Mouse (Mus musculus) liver, adult 2 months (tissue): ENCODE measurements around the gene Npy5r. TPM values are rescaled to one million over a fixed set of nuclear protein-coding genes. Genes with fewer than 3 reads are reported as not detected.

ENCODE experiments used
- DNase-seq: peaks from one replicate; pipeline ENCODE4 v3.0.0-alpha.2; 2011; ENCODE audit warnings: low read depth, low spot score; ENCODE audit errors: extremely low read depth
- H3K27ac ChIP-seq: fragments of 200-500 bp; replicated peaks from 2 replicates; pipeline ENCODE4 v1.5.1; 2012; ENCODE audit warnings: low read depth, mild to moderate bottlenecking, control low read depth, inconsistent platforms, low read length; ENCODE audit not compliant: insufficient read depth
- H3K27me3 ChIP-seq: fragments of 200-500 bp; 2 replicates; pipeline ENCODE4 v1.6.1; 2012; ENCODE audit warnings: mild to moderate bottlenecking, moderate library complexity, low read length, inconsistent platforms; ENCODE audit not compliant: control insufficient read depth, insufficient read depth
- H3K36me3 ChIP-seq: fragments of 200-500 bp; 2 replicates; pipeline ENCODE4 v1.6.1; 2012; ENCODE audit warnings: low read length, inconsistent platforms; ENCODE audit not compliant: control insufficient read depth, insufficient read depth
- H3K4me1 ChIP-seq: fragments of 200-500 bp; 2 replicates; pipeline ENCODE4 v1.6.1; 2011; ENCODE audit warnings: low read length; ENCODE audit not compliant: control insufficient read depth, insufficient read depth
- H3K4me3 ChIP-seq: fragments of 200-500 bp; 2 replicates; pipeline ENCODE4 v1.5.1; 2011; ENCODE audit warnings: low read depth, mild to moderate bottlenecking, control low read depth, low read length, moderate library complexity; ENCODE audit not compliant: insufficient read depth
- H3K79me2 ChIP-seq: fragments of 200-500 bp; 2 replicates; pipeline ENCODE4 v1.6.1; 2012; ENCODE audit warnings: inconsistent platforms, mild to moderate bottlenecking, low read length, moderate library complexity; ENCODE audit not compliant: control insufficient read depth, insufficient read depth
- H3K9ac ChIP-seq: fragments of 200-500 bp; 2 replicates; pipeline ENCODE4 v1.6.1; 2012; ENCODE audit warnings: low read depth, mild to moderate bottlenecking, control low read depth, inconsistent platforms, low read length
- CTCF ChIP-seq: fragments of 200-500 bp; IDR thresholded peaks from 2 replicates; pipeline ENCODE4 v1.5.1; 2011; ENCODE audit warnings: low read depth, low read length, control low read depth
- POLR2A ChIP-seq: fragments of 200-500 bp; IDR thresholded peaks from 2 replicates; pipeline ENCODE4 v1.6.1; 2011; ENCODE audit warnings: low read length, control low read depth; ENCODE audit not compliant: insufficient read depth; ENCODE audit errors: extremely low read depth
- WGBS: fragments of 180-500 bp; shearing (Covaris S2); methylation state at CpG from one replicate; pipeline ENCODE4 v1.1.7; 2018; 5-methylcytosine and 5-hydroxymethylcytosine counted together
- polyA plus RNA-seq: library from polyadenylated mRNA; depleted of rRNA; stranded (reverse); fragments of >200 nt; gene quantifications from 2 replicates; pipeline ENCODE4 v1.2.3, GENCODE M21; 2012
- total RNA-seq: library from RNA; depleted of rRNA; stranded (reverse); fragments of >200 nt; gene quantifications from 2 replicates; pipeline ENCODE4 v1.2.3, GENCODE M21; 2014

The Npy5r gene
- total and polyA plus RNA-seq, 2 experiments, result not detected

DNA sequence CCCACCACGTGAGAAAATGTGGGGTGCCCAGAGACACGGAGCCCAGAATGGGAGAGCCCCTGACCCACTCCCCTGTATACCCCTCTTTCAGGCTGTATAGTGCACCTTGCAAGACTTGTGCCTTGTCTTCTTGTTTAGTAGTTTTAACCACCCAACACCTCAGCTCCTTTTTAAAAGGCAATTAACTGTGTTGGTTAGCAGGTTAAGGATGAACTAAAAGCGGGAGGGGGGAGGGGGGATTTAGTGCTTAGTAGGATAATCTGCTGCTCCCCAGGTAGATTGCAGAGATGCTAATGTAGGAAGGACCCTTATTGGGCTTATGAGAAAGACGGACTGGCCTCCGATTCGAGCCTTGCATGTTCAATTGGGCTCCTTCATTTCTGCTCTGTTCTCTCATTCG is 10.1 kb upstream of the Npy5r start:
- no peak for DNase-seq
- Histone ChIP-seq H3K4me3 (no peak overlapping the region), H3K36me3 (no peaks in the 10 kb centered on the region), H3K79me2 (no peaks in the 10 kb centered on the region), H3K9ac (no peak overlapping the region), H3K27ac (no peak overlapping the region), H3K27me3 (peaks cover 6% of the 10 kb centered on the region; the same call in 1 of the 2 replicates), H3K4me1 (peaks cover 2% of the 10 kb centered on the region; the same call in 1 of the 2 replicates)
- 15% methylated on average over 7 of the region's 7 CpGs for WGBS
- TF ChIP-seq CTCF, result no peak
- no peak for TF ChIP-seq POLR2A

GRCm38 (mm10) chr8:66696970-66697843 is 9.3 kb upstream of the Npy5r start, which contains the start of gene Npy1r:
Gene Npy1r, plus strand, starts transcription at chr8:66697192.
- no peak within 1 kb of the TSS for H3K9ac ChIP-seq
- H3K27ac ChIP-seq, result no peak within 1 kb of the TSS
- peaks cover 6% of the 10 kb centered on the region; the same call in 1 of the 2 replicates for H3K27me3 ChIP-seq
- peaks cover 2% of the 10 kb centered on the region; the same call in 1 of the 2 replicates for H3K4me1 ChIP-seq
- no peaks in the 10 kb centered on the region for H3K79me2 ChIP-seq
- TF ChIP-seq CTCF (no peak), POLR2A (no peak)
- no peak within 1 kb of the TSS for H3K4me3 ChIP-seq
- no peaks in the 10 kb centered on the region for H3K36me3 ChIP-seq
- WGBS, result 5% methylated on average over 30 of the region's 30 CpGs
- DNase-seq, result peak; percentile 22

DNA sequence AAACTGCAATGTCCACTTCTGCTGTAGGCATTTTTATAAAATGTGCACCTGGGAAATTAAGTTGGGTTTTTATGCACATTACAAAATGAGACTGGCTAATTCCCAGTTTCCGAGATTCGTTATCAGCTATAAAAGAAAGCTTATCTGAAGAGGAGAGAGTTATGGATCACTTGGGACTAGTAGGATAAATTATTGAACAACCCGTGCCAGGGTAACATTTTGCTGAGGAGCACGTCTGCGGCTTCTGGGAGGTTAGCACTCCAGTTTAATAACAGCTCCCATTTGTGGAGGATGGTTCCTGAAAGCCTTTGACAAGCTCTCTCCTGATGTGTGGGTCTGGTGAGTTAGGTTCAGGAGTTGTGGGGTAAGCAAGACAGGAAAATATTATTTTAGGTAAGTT is 2.5 kb upstream of the Npy5r start:
- Histone ChIP-seq H3K27ac (no peak overlapping the region), H3K4me3 (no peak overlapping the region), H3K27me3 (peaks cover 5% of the 10 kb centered on the region; the same call in 1 of the 2 replicates), H3K4me1 (peaks cover 2% of the 10 kb centered on the region; the same call in 1 of the 2 replicates), H3K79me2 (no peaks in the 10 kb centered on the region), H3K9ac (no peak overlapping the region), H3K36me3 (no peaks in the 10 kb centered on the region)
- no peak for DNase-seq
- 85% methylated on average over 5 of the region's 5 CpGs for WGBS
- TF ChIP-seq CTCF (no peak), POLR2A (no peak)

DNA sequence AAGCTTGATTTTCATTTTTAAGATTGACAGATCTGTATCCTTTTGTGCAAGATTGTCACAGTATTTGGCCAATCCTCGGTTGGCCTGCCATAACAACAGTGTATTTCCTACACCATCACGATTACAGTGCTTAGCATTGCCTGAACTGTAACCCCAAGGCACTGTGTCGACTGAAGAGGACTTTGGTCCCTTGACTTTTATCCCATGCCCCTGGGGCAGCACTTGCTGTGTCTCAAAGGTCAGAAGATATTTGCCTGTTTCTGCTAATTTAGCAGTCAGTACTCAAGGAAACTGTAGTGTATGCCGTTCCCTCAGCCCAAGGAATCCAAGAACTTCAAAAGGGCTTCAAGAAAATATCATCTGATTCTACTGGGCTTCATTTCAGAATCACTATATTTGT is 871 bp upstream of the Npy5r start:
- 27% methylated on average over 4 of the region's 4 CpGs for WGBS
- Histone ChIP-seq H3K27ac (no peak overlapping the region), H3K27me3 (peaks cover 5% of the 10 kb centered on the region; the same call in 1 of the 2 replicates), H3K4me3 (no peak overlapping the region), H3K9ac (no peak overlapping the region), H3K79me2 (no peaks in the 10 kb centered on the region), H3K36me3 (no peaks in the 10 kb centered on the region), H3K4me1 (peaks cover 2% of the 10 kb centered on the region; the same call in 1 of the 2 replicates)
- peak; percentile 53 for DNase-seq
- TF ChIP-seq CTCF, result no peak
- TF ChIP-seq POLR2A, result no peak

GRCm38 (mm10) chr8:66688395-66688794 is 467 bp upstream of the Npy5r start:
- Histone ChIP-seq H3K9ac (no peak overlapping the region), H3K4me1 (peaks cover 2% of the 10 kb centered on the region; the same call in 1 of the 2 replicates), H3K79me2 (no peaks in the 10 kb centered on the region), H3K27me3 (peaks cover 5% of the 10 kb centered on the region; the same call in 1 of the 2 replicates), H3K27ac (no peak overlapping the region), H3K4me3 (no peak overlapping the region), H3K36me3 (no peaks in the 10 kb centered on the region)
- no peak for DNase-seq
- TF ChIP-seq POLR2A (no peak), CTCF (no peak)
- 54% methylated on average over 6 of the region's 6 CpGs for WGBS
